Mouse (Mus musculus) brain, embryonic 14.5 days (tissue): ENCODE measurements around the gene Pum1.

Experiments used
- CTCF ChIP-seq: fragments of 200-500 bp; IDR thresholded peaks from 2 replicates; pipeline ENCODE4 v1.5.1; 2012; ENCODE audit warnings: inconsistent platforms, mild to moderate bottlenecking, moderate library complexity, borderline replicate concordance; ENCODE audit not compliant: insufficient read depth, insufficient read length; ENCODE audit errors: extremely low read depth
- POLR2A ChIP-seq: fragments of 200-500 bp; IDR thresholded peaks from 2 replicates; pipeline ENCODE4 v1.6.1; 2012; ENCODE audit warnings: mild to moderate bottlenecking, inconsistent platforms, borderline replicate concordance; ENCODE audit not compliant: poor library complexity, insufficient read depth, insufficient read length, severe bottlenecking; ENCODE audit errors: extremely low read depth

- TF ChIP-seq CTCF (no peak), POLR2A (no peak)
Observed at GRCm38 (mm10) chr4:130651286-130651685, 11.8 kb upstream of the Pum1 start.
